Mouse (Mus musculus) heart, adult 18-20 months (tissue): ENCODE data around the gene Ddb1. TPM values are rescaled to one million over a fixed set of nuclear protein-coding genes. Genes with fewer than 3 reads are reported as not detected.

ENCODE experiments used
- DNase-seq, 2 experiments: peaks; one replicate each; pipeline ENCODE4 v3.0.0; 2021 to 2022; ENCODE audit warnings: mixed read lengths in 1 of 2
- total RNA-seq, 2 experiments: library from RNA; stranded (reverse); gene quantifications; 2 replicates each; pipeline ENCODE4 v1.2.3; 2021

Ddb1 gene
- total RNA-seq, 2 experiments from 2014 or later, result 135 to 160 TPM

DNA sequence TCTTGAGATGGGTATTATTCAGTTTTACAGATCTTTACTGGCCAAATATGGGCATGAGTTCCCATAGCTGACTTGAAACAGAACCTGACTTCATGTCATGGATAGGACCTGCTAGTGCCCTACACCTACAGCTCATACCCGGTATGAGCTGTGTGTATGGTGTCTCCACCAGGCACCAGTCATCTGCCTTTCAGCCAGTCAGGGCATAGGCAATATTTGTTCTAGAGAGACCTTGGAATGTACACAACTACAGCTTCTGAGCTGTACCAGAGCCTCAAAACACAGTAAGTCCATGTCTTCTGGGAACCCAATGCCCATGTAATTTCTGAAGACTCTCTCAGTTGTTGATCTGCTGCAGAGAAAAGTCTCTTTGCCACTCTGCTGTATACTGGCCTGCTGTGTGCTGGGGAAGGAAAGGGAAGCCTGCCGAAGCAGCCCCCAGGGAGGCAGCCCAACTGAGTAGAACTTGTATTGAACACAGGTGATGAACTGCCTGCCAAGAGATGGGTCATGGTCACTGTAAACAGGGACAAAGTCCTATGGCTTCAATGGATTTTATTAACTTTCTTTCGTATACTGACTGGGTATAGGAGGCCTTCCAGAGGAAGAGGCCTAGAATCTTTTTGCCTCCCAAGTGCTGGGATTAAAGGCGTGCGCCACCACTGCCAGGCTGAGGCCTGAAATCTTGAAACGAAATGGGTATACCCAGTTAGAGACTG lies 13.3 kb upstream of the Ddb1 start:
- no peak for DNase-seq

DNA sequence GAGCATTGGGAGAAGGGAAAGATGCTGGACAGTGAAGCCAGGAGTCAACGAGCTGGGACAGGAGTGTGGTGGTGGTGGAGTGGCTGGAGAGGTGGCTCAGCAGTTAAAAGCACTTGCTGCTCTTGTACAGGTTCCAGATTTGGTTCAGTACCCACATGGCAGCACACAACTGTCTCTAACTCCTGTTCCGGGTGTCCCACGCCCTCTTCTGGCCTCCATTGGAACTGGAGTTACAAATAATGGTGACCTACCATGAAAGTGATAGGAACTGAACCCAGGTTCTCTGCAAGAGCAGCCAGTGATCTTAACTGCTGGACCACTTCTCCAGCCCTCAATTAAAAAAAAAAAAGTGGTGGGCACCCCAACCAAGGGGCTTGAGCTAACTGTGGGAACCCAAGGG lies 6.9 kb upstream of the Ddb1 start:
- no peak for DNase-seq

DNA sequence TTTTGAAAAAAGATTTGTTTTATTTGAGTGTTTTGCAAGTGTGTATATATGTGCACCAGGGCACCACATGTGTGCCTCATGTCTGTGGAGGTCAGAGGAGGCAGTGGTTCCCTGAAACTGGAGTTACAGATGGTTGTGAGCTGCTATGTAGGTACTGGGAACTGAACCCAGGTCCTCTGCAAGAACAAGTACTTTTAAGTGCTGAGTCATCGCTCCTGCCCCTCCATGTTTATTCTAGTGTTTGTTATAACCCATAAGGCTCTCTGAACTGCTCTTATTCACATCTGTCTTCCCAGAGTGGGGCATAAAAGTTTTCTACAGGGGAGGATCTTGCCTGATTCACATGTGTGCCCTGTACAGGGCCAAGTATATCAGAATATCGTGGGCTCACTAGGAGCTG lies 5.5 kb upstream of the Ddb1 start:
- DNase-seq, result no peak

DNA sequence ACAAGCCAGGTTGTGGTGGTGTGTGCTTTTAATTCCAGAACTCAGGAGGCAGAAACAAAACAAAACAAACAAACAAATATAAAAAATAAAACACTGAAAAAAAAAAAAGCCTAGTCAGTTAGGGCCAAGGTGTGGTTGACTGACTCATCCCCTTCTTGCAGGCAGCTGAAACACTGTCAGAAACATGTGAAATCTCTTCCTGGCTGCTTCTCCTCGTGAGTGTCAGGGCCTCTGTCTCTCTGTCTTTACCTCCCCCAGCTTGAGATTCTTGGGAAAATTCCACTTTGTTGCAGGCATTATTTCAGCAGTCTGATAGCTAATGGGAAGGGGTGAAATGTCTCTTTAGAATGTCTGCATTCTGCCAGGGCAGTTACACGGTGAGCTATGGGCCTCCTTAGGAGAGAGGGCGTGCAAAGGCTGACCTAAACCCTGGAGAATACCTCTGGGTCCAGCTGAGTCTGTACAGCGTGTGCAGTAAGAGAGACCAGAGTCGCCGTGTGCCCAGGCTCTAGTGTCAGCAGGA lies 2.8 kb upstream of the Ddb1 start:
- DNase-seq, result no peak

DNA sequence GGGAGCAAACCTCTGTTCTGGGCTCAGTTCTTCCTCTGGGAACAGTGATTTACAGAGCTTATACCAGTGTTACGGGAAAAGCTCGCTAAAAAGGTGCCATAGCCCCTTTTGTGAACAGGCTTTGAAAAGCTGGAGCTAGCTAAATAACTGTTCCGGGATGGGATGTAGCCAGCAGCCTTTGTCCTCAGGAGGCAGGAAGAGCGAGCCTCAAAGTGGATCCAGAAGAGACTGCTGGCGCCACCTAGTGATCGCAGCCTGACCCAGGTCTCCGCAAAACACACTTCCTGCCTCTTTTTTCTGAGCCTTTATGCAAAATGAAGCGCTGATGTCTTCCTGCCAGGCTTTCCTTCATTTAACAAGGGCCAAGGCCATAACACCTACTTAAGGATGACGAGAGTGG lies 2.3 kb upstream of the Ddb1 start:
- peak; percentile 92 to 93 for DNase-seq

DNA sequence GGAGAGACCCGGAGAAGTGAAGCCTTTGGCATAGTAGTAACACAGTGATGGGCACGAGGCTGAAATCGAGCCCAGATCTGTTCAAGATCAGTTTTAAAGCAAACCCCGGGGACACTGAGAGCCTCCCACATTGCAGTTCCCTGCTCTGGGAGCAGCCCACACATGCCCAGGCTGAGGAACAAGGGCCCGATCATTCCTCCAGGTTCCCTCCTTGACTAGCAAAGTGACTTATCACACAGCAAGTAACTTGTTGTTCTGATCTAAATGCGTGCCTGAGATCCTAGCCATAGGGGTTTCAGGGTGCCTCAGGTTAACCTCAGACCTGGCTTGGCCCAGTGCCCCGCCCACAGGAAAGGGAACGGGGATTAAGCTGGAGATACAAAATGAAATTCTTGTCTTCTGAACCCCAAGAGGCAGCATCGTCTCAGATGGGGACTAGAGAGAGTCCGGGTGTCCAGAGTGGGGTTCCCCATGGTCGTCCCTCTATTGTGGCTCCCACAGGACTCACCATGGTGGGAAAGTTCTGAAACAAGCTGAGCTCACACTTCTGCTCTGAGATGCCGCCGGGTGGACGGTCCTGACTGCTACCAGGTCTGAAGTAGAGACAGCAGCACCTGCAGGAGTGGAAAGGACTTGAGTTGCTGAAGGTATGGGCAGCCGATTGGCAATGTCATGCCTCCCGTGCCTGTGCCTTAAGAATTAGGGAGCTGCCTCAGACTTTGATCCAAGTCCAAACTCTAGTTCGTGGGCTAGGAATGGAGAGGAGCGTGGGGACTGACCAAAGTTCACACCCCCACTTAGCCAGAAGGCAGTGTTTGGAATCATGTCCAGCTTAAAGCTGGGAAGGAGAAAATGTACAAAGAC lies 1.2 kb upstream of the Ddb1 start:
- peak in 1 of 2 experiments; percentile 22 for DNase-seq

DNA sequence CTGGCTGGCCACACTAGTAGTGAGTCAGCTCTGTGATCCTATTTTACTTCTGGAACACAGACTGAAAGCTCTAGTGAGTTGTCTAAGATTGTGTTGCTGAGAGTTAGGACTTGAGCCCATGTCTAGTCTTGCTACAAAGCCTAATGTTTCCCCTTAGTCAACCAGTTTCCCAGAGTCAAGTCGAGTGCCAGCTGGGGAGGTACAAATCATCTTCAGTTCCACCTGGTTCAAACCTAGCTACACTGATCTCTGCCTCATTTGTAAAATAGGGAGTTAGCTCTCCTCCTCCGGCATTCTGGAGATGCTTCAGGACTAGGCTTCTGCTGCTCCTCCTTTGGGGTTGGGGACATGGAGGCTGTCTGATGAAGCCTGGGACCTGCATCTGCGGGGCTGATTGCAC lies 593 bp upstream of the Ddb1 start:
- no peak for DNase-seq

DNA sequence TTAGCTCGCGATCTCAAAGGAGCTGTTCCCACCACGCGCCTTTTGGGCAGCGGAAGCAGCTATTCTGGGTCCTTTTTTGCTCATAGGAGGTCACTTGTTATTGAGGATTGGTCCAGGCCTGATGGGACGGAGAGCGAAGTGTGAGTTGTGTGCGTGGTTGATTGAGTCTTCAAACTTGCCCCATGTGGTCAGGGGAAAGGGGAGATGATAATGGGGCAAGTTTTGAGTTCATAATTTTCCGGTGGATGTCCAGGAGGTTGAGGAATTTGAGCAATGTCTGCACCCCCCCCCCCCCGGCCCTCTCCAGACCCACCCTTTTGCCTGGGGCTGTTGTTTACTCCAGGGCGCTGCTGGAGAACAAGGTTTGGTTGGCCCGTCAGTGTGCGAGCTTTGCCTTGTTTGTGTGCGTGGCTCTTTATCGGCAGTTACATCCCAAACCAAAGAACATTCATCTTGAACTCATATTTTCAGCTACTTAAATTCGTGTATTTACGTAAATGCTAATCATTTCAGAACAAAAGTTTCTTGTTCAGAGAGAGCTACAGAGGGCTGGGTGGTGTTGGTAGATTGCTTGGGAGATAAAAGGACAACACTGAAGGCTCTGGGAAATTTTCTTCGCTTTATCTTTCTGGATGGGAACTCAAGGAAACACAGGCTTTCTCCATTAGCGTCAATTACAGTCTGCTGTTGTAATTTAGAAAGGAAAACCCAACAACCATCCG lies 935 bp downstream of the Ddb1 start:
- DNase-seq, result no peak

DNA sequence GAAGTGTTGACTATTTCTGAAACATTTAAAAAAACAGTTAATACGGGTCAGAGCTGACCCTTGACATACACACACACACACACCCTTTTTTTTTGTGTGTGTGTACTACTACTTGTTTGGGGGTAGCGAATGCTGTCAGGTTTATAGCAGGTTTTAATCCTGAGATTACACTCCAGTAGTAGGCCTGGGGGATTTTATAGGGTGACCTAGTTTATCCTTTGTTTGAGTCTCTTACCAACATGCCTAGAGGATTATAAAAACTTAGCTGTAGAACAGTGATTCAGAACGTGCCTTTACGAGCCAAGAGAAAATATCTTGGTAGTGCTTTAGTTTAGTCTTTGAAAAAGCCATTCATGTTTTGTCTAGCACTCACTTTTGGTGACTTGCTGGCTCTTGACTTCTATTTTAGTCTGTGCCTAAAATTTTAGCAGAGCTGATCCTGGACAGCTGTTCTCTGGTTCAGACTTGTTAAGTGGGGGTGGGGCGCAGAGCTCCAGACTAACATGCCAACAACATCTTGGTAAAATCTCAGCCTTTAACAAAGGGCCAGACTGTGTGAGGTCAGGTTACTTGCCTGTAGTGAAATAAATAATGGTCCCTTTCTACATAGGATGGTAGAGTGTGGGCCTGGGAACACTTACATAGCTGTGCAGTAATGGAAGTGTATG lies 3.6 kb downstream of the Ddb1 start:
- DNase-seq, result no peak

DNA sequence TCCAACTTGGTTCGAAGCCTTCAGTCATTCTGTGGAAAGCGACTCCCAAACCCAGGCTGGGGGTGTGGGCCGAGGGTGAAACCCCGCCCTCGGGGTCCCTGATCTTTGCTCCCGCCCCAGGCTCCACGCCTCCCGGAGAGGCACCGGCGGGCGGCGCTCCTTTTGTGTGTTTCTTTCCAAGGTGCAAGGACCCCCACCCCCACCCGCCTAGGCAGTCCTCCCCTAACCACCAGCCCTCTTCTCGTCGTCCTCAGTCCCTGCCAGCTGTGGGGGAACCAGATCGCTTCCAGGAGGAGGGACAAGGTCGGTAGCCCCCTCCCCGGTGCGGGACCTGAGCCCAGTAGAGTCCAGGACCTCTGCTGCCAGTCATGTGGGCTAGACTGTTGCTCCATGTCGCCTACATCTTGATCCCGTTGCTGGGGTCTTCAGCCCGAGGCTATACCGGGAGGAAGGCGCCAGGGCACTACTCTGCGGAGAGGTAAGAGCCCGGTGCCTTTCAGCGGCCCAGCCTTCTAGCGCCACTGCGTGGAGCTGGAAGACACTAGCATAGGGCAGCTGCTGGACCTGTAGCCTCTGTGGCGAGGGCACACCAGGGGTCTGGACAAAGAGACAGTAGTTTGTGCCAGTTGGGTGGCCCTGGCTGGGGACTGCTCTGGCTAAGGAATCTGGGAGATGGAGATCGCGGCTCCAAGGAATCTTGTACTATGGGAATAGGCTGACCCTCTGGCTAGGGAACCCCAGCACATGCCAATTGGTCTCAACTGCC lies 29.2 kb downstream of the Ddb1 start, which contains the start of gene Vwce:
Gene Vwce, plus strand, starts transcription at position 108 of the 766 bp plus-strand sequence.
- peak in 1 of 2 experiments; percentile 26 for DNase-seq

DNA sequence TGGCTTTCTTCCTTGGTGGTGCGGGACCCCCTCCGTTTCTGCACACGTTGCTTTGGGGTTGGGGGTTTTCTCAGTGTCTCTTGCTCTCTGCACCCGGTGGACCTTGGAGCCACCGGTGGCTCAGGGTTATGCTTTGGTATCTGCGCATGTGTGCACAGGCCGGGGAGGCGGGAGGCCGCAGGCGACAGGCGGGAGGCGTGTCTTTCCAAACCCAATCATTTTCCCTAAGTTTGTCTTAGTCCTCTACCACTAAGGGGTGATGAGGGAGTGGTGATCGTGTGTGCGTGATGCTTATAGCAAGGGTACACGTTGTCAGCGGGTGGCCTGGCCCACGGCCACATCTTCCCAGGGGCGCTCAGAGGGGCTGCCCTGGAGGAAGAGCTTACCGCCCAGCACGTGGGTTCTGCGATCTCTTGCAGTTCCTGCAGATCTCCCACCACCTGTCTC lies 29.8 kb downstream of the Ddb1 start:
- DNase-seq, result peak; percentile 42 to 48

DNA sequence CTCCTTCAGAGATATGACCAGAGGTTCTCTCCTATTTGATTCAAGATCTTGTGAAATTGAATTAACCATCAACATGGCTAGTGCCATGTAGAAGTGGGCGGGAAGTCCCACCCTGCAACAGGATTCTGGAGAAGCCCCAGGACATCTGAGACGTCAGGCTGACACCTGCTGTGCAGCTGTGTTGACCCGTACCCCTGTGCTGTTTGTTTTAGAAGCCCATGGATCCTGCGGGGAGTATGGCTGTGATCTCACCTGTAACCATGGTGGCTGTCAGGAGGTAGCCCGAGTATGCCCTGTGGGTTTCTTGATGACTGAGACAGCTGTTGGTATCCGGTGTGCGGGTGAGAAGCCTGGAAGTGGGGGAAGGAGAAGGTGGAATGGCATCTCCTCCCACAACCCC lies 32.7 kb downstream of the Ddb1 start:
- no peak for DNase-seq

DNA sequence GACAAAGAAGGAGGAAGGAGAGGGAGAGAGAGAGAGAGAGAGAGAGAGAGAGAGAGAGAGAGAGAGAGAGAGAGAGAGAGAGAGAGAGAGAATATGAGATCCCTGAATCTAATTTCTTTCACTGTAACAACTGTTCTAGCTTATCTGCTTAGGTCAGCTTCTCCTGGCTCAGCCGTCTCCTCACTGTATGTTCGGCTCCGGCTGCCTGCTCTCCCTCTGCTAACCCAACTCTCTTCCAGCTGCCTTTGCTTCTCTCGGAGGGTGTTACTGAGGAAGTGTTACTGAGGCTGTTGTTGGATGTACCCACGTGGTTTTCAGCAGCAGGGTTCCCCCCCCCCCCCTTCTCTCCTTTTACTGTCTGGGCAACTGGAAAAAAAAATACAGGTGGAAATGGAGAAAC lies 35.0 kb downstream of the Ddb1 start:
- DNase-seq, result no peak

DNA sequence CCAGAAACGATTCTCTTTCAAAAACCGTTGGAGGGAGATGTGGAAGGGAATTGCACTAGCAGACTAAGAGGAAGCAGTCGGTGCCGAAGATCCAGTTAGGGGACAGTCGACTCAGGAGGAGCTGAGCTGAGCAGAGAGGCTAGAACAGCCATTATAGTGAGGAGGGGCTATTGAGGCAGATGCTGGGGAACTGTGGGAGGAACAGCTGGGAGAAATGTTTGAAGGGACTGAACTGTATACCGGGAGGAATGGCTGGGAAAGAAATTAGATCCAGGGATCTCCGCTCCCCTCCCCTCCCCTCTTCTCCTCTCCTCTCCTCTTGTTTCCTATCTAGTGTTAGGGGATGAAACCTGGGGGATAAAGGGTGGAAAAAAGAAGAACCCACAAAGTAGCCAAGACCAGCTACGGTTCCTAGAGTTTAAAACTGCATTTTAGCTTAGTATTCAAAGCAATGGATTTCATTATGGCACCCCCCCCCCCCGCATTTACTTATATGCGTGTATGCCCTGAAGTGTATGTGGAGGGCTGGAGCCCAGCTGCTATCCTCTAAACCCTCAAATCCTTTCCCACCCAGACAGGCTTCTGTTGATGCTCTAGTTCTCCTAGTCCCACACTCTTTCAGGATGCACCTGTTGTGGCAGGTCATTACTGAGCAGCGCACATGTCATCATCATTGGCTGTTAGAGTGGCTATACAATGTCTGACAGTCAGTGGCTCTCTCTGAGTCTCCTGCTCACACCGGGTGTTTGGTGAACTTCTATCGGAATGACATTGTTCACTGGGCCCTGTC lies 35.7 kb downstream of the Ddb1 start:
- no peak for DNase-seq

DNA sequence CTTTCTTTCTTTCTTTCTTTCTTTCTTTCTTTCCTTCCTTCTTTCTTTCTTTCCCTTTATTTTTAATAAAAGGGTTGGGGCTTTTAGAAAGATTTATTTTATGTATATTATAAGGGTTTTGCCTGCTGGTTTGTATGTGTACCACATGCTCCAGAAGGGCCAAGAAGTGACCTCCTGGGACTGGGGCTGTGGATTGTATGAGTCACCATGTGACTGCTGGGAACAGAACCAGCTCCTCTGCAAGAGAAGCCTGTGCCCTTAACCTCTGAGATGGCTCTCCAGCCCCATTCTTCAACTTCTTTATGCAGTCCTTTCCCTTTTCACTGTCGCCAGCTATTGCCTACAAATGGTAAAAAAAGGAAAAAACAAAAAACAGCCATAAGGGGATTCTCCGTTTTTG lies 40.5 kb downstream of the Ddb1 start:
- peak; percentile 17 to 25 for DNase-seq

DNA sequence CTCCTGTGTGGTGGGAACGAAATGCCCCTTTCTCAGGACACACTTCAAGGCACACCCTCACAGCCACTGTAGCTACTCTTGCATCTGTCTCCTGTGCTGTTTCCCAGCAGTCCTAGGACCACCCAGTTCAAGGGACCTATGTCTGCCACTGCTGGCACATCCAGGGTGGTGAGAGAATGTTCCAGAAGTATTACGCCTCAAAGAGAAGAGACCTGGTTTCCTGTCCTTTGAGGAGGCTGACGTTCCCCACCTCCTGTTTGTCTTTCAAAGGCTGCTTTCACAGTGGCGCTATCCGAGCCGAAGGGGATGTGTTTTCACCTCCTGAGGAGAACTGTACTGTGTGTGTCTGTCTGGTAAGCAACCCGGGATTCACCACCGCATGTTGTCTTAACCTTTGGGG lies 43.0 kb downstream of the Ddb1 start:
- no peak for DNase-seq

DNA sequence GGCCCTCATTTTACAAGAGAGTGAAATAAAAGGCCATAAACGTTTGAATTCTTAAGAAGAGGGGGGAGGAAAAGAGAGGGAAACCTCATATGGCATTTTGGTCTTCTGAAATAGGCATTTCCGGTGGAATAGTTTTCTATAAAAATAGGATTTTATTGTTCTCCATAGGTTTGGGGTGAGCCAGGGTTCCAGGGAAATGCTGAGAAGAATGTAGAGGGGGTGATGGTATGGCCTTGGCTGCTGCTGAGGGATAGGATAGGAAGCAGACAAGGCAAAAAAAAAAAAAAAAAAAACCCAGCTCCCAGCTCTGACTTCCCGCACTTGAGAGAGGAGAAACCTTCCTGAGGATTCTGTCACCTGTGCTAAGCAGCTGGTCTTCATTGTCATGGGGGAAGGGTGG lies 50.9 kb downstream of the Ddb1 start:
- no peak for DNase-seq

DNA sequence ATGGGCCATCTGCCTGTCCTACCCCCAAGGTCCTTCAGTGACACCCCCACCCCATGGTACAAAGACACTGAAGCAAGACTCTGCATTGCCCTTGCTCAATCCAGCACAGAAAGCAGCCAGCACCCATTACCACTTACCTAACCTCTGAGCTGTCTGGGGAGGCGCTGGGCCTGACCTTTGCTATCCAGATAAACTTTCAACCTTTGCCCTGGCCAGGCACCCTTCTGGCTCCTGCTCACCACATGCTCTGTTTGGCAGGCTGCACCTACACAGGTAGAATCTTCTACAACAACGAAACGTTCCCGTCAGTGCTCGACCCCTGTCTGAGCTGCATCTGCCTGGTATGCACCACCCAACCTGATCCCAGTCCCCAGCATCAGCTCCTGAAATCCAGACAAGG lies 52.6 kb downstream of the Ddb1 start:
- DNase-seq, result no peak

DNA sequence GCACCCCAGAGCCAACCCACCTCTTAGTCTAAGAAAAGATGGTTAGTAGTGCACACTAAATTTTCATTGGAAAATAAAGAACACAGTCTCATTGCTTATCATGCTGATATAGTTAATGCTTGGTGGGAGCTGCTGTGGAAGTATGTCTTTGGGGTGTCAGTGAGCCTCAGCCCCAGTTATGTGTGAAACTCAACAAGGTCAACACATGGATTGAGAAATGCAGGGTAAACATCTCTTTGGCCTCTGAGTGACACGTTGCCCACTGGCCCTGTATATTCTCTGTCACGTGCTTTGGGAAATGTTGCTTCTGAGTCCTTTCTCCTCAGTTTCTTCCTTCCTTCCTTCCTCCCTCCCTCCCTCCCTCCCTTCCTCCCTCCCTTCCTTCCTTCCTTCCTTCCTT lies 53.3 kb downstream of the Ddb1 start:
- no peak for DNase-seq

DNA sequence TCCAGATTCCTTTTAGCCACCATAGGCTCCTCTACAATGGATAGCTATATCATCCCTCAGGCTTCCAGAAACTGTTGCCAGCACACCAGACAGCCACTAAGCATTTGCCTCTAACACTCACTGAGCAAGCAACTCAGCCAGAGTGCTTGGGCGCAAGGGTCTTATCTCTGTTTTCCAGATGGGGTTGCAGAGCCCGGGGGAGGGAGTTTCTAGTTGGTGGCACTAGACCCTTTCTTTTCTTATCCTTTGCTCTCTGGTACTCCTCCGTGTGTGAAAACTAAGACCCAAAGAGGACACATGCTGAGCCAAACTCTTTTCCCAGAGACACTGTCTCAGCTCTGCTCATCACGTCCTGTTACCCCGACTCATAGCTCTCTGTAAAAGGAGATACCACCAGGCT lies 56.2 kb downstream of the Ddb1 start:
- DNase-seq, result no peak
